Mouse (Mus musculus): ENCODE measurements around the gene Pias1. TPM values are rescaled to one million over a fixed set of nuclear protein-coding genes. Genes with fewer than 3 reads are reported as not detected.

The Pias1 gene
- polyA plus RNA-seq, 1 experiment: 0.74 TPM

- TF ChIP-seq FLI1 (IDR thresholded peaks at IDR 0.05; ENCODE audit: low read length) (no peak), GATA1 (IDR thresholded peaks at IDR 0.05; ENCODE audit: borderline replicate concordance, low read length) (no peak)
- no peaks in the 10 kb centered on the region for H3K27me3 ChIP-seq (replicated peaks)
- H3K4me3 ChIP-seq (replicated peaks): no peak overlapping the region
- peaks cover 62% of the 10 kb centered on the region for H3K36me3 ChIP-seq (replicated peaks; ENCODE audit: low read length)
- H3K9me3 ChIP-seq: peaks cover 11% of the 10 kb centered on the region
- peaks cover 34% of the 10 kb centered on the region for H3K4me1 ChIP-seq
These were observed 42.4 kb downstream of the Pias1 start for GRCm38 (mm10) chr9:62945346-62945745.

GRCm38 (mm10) chr9:62944063-62944462 is 43.7 kb downstream of the Pias1 start:
- Histone ChIP-seq H3K27me3 (replicated peaks) (no peaks in the 10 kb centered on the region), H3K4me3 (replicated peaks) (no peak overlapping the region), H3K9me3 (peaks cover 11% of the 10 kb centered on the region), H3K36me3 (replicated peaks; ENCODE audit: low read length) (peaks cover 58% of the 10 kb centered on the region), H3K4me1 (peaks cover 47% of the 10 kb centered on the region)
- TF ChIP-seq FLI1 (IDR thresholded peaks at IDR 0.05; ENCODE audit: low read length) (no peak), GATA1 (IDR thresholded peaks at IDR 0.05; ENCODE audit: borderline replicate concordance, low read length) (no peak)

- H3K36me3 ChIP-seq (replicated peaks; ENCODE audit: low read length): peaks cover 36% of the 10 kb centered on the region
- peaks cover 74% of the 10 kb centered on the region for H3K4me1 ChIP-seq
- H3K27me3 ChIP-seq (replicated peaks): no peaks in the 10 kb centered on the region
- H3K4me3 ChIP-seq (replicated peaks): peak overlapping the region; percentile 84
- TF ChIP-seq FLI1 (IDR thresholded peaks at IDR 0.05; ENCODE audit: low read length): no peak
- no peak for TF ChIP-seq GATA1 (IDR thresholded peaks at IDR 0.05; ENCODE audit: borderline replicate concordance, low read length)
- no peaks in the 10 kb centered on the region for H3K9me3 ChIP-seq
These were observed 46.8 kb downstream of the Pias1 start for GRCm38 (mm10) chr9:62940966-62941365.

- H3K4me1 ChIP-seq: peaks cover 93% of the 10 kb centered on the region
- no peak overlapping the region for H3K4me3 ChIP-seq (replicated peaks)
- no peak for TF ChIP-seq GATA1 (IDR thresholded peaks at IDR 0.05; ENCODE audit: borderline replicate concordance, low read length)
- no peak for TF ChIP-seq FLI1 (IDR thresholded peaks at IDR 0.05; ENCODE audit: low read length)
- H3K9me3 ChIP-seq: no peaks in the 10 kb centered on the region
- H3K27me3 ChIP-seq (replicated peaks): no peaks in the 10 kb centered on the region
- H3K36me3 ChIP-seq (replicated peaks; ENCODE audit: low read length): peaks cover 18% of the 10 kb centered on the region
These were observed 51.9 kb downstream of the Pias1 start for GRCm38 (mm10) chr9:62935854-62936253.

- Histone ChIP-seq H3K4me3 (replicated peaks) (no peak overlapping the region), H3K27me3 (replicated peaks) (no peaks in the 10 kb centered on the region), H3K9me3 (no peaks in the 10 kb centered on the region), H3K4me1 (peaks cover 89% of the 10 kb centered on the region), H3K36me3 (replicated peaks; ENCODE audit: low read length) (peaks cover 18% of the 10 kb centered on the region)
- no peak for TF ChIP-seq FLI1 (IDR thresholded peaks at IDR 0.05; ENCODE audit: low read length)
- no peak for TF ChIP-seq GATA1 (IDR thresholded peaks at IDR 0.05; ENCODE audit: borderline replicate concordance, low read length)
These were observed 52.9 kb downstream of the Pias1 start for GRCm38 (mm10) chr9:62934700-62935400.

GRCm38 (mm10) chr9:62932575-62933339 is 55.0 kb downstream of the Pias1 start:
- Histone ChIP-seq H3K9me3 (no peaks in the 10 kb centered on the region), H3K27me3 (replicated peaks) (no peaks in the 10 kb centered on the region), H3K4me3 (replicated peaks) (peak overlapping the region; percentile 44), H3K36me3 (replicated peaks; ENCODE audit: low read length) (peaks cover 20% of the 10 kb centered on the region), H3K4me1 (peaks cover 74% of the 10 kb centered on the region)
- TF ChIP-seq GATA1 (IDR thresholded peaks at IDR 0.05; ENCODE audit: borderline replicate concordance, low read length): no peak

GRCm38 (mm10) chr9:62924886-62925610 is 62.7 kb downstream of the Pias1 start:
- H3K9me3 ChIP-seq: no peaks in the 10 kb centered on the region
- H3K27me3 ChIP-seq (replicated peaks): no peaks in the 10 kb centered on the region
- H3K4me3 ChIP-seq (replicated peaks): no peak overlapping the region
- H3K36me3 ChIP-seq (replicated peaks; ENCODE audit: low read length): peaks cover 62% of the 10 kb centered on the region
- H3K4me1 ChIP-seq: peaks cover 43% of the 10 kb centered on the region
- TF ChIP-seq FLI1 (IDR thresholded peaks at IDR 0.05; ENCODE audit: low read length): no peak
- no peak for TF ChIP-seq GATA1 (IDR thresholded peaks at IDR 0.05; ENCODE audit: borderline replicate concordance, low read length)

- Histone ChIP-seq H3K36me3 (replicated peaks; ENCODE audit: low read length) (peaks cover 75% of the 10 kb centered on the region), H3K27me3 (replicated peaks) (no peaks in the 10 kb centered on the region), H3K4me3 (replicated peaks) (no peak overlapping the region), H3K9me3 (no peaks in the 10 kb centered on the region), H3K4me1 (peaks cover 30% of the 10 kb centered on the region)
- no peak for TF ChIP-seq FLI1 (IDR thresholded peaks at IDR 0.05; ENCODE audit: low read length)
- TF ChIP-seq GATA1 (IDR thresholded peaks at IDR 0.05; ENCODE audit: borderline replicate concordance, low read length): no peak
These were observed 66.8 kb downstream of the Pias1 start for GRCm38 (mm10) chr9:62920877-62921276.

- no peak overlapping the region for H3K4me3 ChIP-seq (replicated peaks)
- no peaks in the 10 kb centered on the region for H3K9me3 ChIP-seq
- TF ChIP-seq GATA1 (IDR thresholded peaks at IDR 0.05; ENCODE audit: borderline replicate concordance, low read length): no peak
- H3K36me3 ChIP-seq (replicated peaks; ENCODE audit: low read length): peaks cover 86% of the 10 kb centered on the region
- no peaks in the 10 kb centered on the region for H3K27me3 ChIP-seq (replicated peaks)
- peaks cover 41% of the 10 kb centered on the region for H3K4me1 ChIP-seq
These were observed 70.7 kb downstream of the Pias1 start for GRCm38 (mm10) chr9:62917059-62917458.

Measured in megakaryocyte, embryonic 14.5 days (primary cell).